Mouse (Mus musculus) midbrain, postnatal 0 days (tissue): ENCODE data around the gene Ormdl3. TPM values are rescaled to one million over a fixed set of nuclear protein-coding genes. Genes with fewer than 3 reads are reported as not detected.

Experiments used
- ATAC-seq: fragments of 200-750 bp; cut with Nextera tagmentation; 2 replicates; pipeline ENCODE4 v1.8.0; 2017; ENCODE audit warnings: moderate number of reproducible peaks, mild to moderate bottlenecking, moderate TSS enrichment, moderate library complexity; ENCODE audit not compliant: low FRiP score
- DNase-seq: peaks from one replicate; pipeline ENCODE4 v3.0.0-alpha.2; 2015; ENCODE audit warnings: low spot score
- H3K27ac ChIP-seq: fragments of 300-500 bp; sonication (generic); 2 replicates; pipeline ENCODE4 v1.5.1; 2014; ENCODE audit warnings: low read depth, mild to moderate bottlenecking, low read length, mixed read lengths
- H3K27me3 ChIP-seq: fragments of 300-500 bp; sonication (generic); 2 replicates; pipeline ENCODE4 v1.6.1; 2014; ENCODE audit warnings: low read length, control low read depth, mixed read lengths; ENCODE audit not compliant: insufficient read depth
- H3K36me3 ChIP-seq: fragments of 300-500 bp; sonication (generic); 2 replicates; pipeline ENCODE4 v1.6.1; 2014; ENCODE audit warnings: low read length, control low read depth, mixed read lengths; ENCODE audit not compliant: insufficient read depth
- H3K4me1 ChIP-seq: fragments of 300-500 bp; sonication (generic); 2 replicates; pipeline ENCODE4 v1.6.1; 2014; ENCODE audit warnings: mild to moderate bottlenecking, control low read depth, antibody characterized with exemption, low read length, mixed read lengths; ENCODE audit not compliant: insufficient read depth
- H3K4me2 ChIP-seq: fragments of 300-500 bp; sonication (generic); 2 replicates; pipeline ENCODE4 v1.6.1; 2014; ENCODE audit warnings: low read depth, mild to moderate bottlenecking, low read length, mixed read lengths; ENCODE audit not compliant: poor library complexity, severe bottlenecking
- H3K4me3 ChIP-seq: fragments of 300-500 bp; sonication (generic); 2 replicates; pipeline ENCODE4 v1.5.1; 2014; ENCODE audit warnings: low read depth, mild to moderate bottlenecking, low read length, moderate library complexity
- H3K9ac ChIP-seq: fragments of 300-500 bp; sonication (generic); replicated peaks from 2 replicates; pipeline ENCODE4 v1.6.1; 2014; ENCODE audit warnings: mild to moderate bottlenecking, low read length, moderate library complexity, mixed read lengths; ENCODE audit not compliant: poor library complexity, severe bottlenecking
- H3K9me3 ChIP-seq: fragments of 300-500 bp; sonication (generic); 2 replicates; pipeline ENCODE4 v1.6.1; 2016; ENCODE audit warnings: low read length, control low read depth
- CTCF ChIP-seq: IDR thresholded peaks from 2 replicates; pipeline ENCODE4 v1.5.1; 2016; ENCODE audit warnings: antibody characterized with exemption, mild to moderate bottlenecking
- WGBS: fragments of 180-500 bp; shearing (Covaris S2); extraction: QIAGEN DNeasy Blood & Tissue Kit; methylation state at CpG from one replicate; pipeline ENCODE4 v1.1.7; 2014; 5-methylcytosine and 5-hydroxymethylcytosine counted together
- polyA plus RNA-seq: library from polyadenylated mRNA; unstranded; fragments of >200 nt; fragmentation: Nextera tagmentation; extraction: Ambion mirVana; gene quantifications from 2 replicates; pipeline ENCODE4 v1.2.1, GENCODE M21; 2015
- total RNA-seq: library from RNA; depleted of rRNA; stranded (reverse); fragments of >200 nt; gene quantifications from 2 replicates; pipeline ENCODE4 v1.2.3, GENCODE M21; 2014

Ormdl3 gene
- total and polyA plus RNA-seq, 2 experiments from 2014 or later, result 111 to 115 TPM

DNA sequence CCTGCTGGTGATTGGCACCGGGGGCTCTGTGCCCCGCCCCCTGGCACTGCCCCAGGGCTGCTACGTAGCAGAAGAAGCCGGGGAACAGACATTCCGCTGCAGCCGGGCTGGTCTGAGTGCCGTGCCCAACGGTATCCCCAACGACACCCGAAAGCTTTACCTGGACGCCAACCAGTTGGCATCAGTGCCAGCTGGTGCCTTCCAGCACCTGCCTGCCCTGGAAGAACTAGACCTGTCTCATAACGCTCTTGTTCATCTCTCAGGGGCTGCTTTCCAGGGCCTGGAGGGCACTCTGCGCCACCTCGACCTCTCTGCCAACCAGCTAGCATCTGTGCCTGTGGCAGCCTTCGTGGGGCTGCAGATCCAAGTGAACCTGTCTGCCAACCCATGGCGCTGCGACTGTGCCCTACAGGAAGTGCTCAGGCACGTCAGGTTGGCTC lies 11.7 kb upstream of the Ormdl3 start:
- Histone ChIP-seq H3K27me3 (no peaks in the 10 kb centered on the region), H3K27ac (no peak overlapping the region), H3K9ac (no peak overlapping the region), H3K36me3 (no peaks in the 10 kb centered on the region), H3K9me3 (no peaks in the 10 kb centered on the region), H3K4me1 (no peaks in the 10 kb centered on the region), H3K4me2 (no peak overlapping the region), H3K4me3 (no peak overlapping the region)
- no peak for TF ChIP-seq CTCF
- no peak for ATAC-seq
- no peak for DNase-seq
- 65% methylated on average over 18 of the region's 18 CpGs for WGBS

DNA sequence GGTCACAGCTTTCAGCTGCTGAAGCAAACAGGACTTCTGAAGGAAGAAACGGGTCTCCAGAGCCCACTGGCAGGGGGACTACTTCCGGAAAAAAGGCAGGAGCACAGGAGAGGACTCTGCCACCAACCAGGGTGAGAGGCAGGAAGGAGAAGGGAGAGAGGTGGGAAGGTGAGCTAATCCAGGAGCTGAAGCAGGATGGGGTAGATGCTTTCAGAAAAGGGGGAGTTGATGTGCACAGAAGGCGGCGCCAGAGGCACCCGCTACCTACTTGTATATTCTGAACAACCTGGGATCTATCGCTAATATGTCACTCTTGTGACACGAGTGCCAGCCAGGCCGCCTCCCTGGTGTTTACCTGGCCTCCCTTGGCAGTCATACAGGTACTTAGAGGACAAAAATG lies 10.8 kb upstream of the Ormdl3 start, which contains the start of gene Lrrc3c:
Gene Lrrc3c, plus strand, starts transcription at position 301 of the 400 bp plus-strand sequence.
- ATAC-seq (no peak), DNase-seq (no peak)
- no peaks in the 10 kb centered on the region for H3K9me3 ChIP-seq
- H3K9ac ChIP-seq, result no peak within 1 kb of the TSS
- H3K27me3 ChIP-seq, result no peaks in the 10 kb centered on the region
- TF ChIP-seq CTCF, result no peak
- H3K4me3 ChIP-seq, result no peak within 1 kb of the TSS
- H3K27ac ChIP-seq, result no peak within 1 kb of the TSS
- H3K4me1 ChIP-seq, result no peaks in the 10 kb centered on the region
- H3K36me3 ChIP-seq, result no peaks in the 10 kb centered on the region
- H3K4me2 ChIP-seq, result no peak within 1 kb of the TSS
- 80% methylated on average over 8 of the region's 8 CpGs for WGBS

DNA sequence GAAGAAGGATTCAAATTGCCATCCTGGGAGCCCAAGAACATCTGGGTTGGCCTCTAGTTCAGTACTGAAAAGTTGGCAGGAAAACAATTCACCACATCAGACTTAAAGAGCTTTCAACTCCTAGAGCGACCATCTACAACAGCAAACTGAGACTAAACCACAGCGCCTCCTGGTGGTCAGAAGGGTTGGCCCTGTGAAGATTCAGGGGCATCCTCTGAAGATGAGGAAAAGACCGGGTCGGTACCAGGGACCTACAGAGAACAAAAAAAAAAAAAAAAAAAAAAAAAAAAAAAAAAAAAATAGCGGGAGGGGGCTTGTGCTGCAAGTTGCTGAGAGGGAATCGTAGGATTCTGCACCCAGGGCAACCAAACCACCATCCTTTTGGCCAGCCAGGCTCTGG lies 10.2 kb upstream of the Ormdl3 start:
- peak; percentile 71 for TF ChIP-seq CTCF
- WGBS, result 32% methylated on average over 6 of the region's 6 CpGs
- Histone ChIP-seq H3K4me1 (no peaks in the 10 kb centered on the region), H3K36me3 (no peaks in the 10 kb centered on the region), H3K9me3 (no peaks in the 10 kb centered on the region), H3K27me3 (no peaks in the 10 kb centered on the region), H3K4me3 (no peak overlapping the region), H3K9ac (no peak overlapping the region), H3K4me2 (no peak overlapping the region), H3K27ac (no peak overlapping the region)
- DNase-seq, result peak; percentile 64
- ATAC-seq, result no peak

DNA sequence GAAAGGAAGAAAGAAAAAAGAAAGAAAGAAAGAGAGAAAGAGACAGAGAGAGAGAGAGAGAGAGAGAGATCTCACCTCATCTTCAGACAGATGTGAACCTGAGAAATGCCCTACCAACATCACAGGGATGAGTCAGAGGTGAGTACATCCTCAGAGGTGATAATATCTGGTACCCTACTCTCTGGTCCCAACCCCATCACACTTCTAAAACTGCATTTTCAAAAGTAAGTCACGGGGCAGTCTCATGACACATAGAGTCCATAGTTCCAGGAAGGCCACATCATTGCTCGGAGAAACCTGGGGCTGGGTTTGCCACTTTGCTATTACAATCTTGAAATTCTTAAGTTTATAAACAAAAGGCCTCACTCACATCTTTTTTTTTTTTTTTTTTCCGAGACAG lies 8.8 kb upstream of the Ormdl3 start:
- 85% methylated on average over 3 of the region's 3 CpGs for WGBS

DNA sequence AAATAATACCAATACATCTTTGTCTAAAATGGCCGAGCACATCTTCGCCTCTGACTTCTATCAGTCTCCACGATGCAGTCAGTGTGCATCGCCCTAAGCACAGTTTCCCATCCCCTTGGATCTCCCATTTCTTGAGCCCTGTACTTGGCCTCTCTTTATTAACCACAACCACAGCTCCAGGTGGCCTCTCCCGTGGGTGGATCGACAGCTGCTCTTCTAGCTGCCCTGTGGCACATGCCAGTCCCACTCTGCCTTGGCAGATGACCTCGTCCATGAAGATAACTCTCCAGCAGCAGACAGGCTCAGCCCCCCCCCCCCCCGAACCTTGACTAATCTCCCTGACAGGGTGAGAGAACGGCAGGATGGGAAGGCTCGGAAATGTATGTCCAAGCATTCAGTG lies 8.3 kb upstream of the Ormdl3 start:
- H3K27ac ChIP-seq, result no peak overlapping the region
- H3K36me3 ChIP-seq, result no peaks in the 10 kb centered on the region
- no peaks in the 10 kb centered on the region for H3K4me1 ChIP-seq
- DNase-seq (no peak), ATAC-seq (no peak)
- H3K4me2 ChIP-seq, result no peak overlapping the region
- 75% methylated on average over 10 of the region's 10 CpGs for WGBS
- no peak overlapping the region for H3K9ac ChIP-seq
- no peaks in the 10 kb centered on the region for H3K27me3 ChIP-seq
- TF ChIP-seq CTCF, result no peak
- no peak overlapping the region for H3K4me3 ChIP-seq
- no peaks in the 10 kb centered on the region for H3K9me3 ChIP-seq

More for the DNA sequence above, 8.8 kb upstream of the Ormdl3 start:
- no peaks in the 10 kb centered on the region for H3K36me3 ChIP-seq
- no peak overlapping the region for H3K4me3 ChIP-seq
- H3K9ac ChIP-seq, result no peak overlapping the region
- DNase-seq, result no peak
- H3K27me3 ChIP-seq, result no peaks in the 10 kb centered on the region
- no peaks in the 10 kb centered on the region for H3K9me3 ChIP-seq
- no peak overlapping the region for H3K4me2 ChIP-seq
- no peak for TF ChIP-seq CTCF
- no peak for ATAC-seq
- no peaks in the 10 kb centered on the region for H3K4me1 ChIP-seq
- no peak overlapping the region for H3K27ac ChIP-seq

DNA sequence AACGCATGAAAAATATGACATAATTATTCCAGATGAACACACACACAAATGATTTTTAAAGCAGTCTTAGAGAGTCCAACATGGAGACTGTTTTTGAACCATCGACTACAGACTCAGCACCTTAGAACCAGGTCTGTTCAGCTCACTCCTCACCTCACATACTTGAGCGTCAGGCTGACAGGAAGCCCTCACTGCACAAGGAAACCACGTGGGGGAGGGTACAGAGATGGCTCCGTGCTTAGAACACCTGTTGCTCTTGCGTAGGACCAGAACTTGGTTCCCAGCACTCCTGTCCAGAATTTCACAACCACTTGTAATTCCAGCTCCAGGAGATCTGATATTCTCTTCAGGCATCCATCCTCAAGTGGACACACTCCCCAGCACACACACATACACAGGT lies 7.9 kb upstream of the Ormdl3 start:
- no peaks in the 10 kb centered on the region for H3K4me1 ChIP-seq
- DNase-seq (no peak), ATAC-seq (no peak)
- H3K27me3 ChIP-seq, result no peaks in the 10 kb centered on the region
- no peak overlapping the region for H3K4me2 ChIP-seq
- H3K9me3 ChIP-seq, result no peaks in the 10 kb centered on the region
- 79% methylated on average over 6 of the region's 6 CpGs for WGBS
- no peaks in the 10 kb centered on the region for H3K36me3 ChIP-seq
- H3K27ac ChIP-seq, result no peak overlapping the region
- no peak for TF ChIP-seq CTCF
- no peak overlapping the region for H3K4me3 ChIP-seq
- H3K9ac ChIP-seq, result no peak overlapping the region
